32 mouse cellular contexts compared by ENCODE assay signal in genomic region chr5:50728337-50729003, GRCm38 (mm10).
"Had no signal": no experiment of that assay in that cellular context is flagged by ENCODE, and none has a peak within 500 bp of the region (broad histone marks: within the 10 kb centered on the region; RNA-seq: fewer than 3 reads in every experiment).

No protein-coding gene starts in this region.

- H3K27ac ChIP-seq: limb, embryonic 10.5 days; limb, embryonic 12.5 days; limb, embryonic 13.5 days; limb, embryonic 15.5 days; liver, embryonic 12.5 days; liver, embryonic 13.5 days; liver, embryonic 14.5 days; liver, embryonic 15.5 days; lung, embryonic 15.5 days; macrophage; midbrain, embryonic 10.5 days; midbrain, embryonic 12.5 days; midbrain, embryonic 13.5 days; midbrain, embryonic 15.5 days; neural tube, embryonic 12.5 days had no signal

- H3K36me3 ChIP-seq: limb, embryonic 10.5 days; limb, embryonic 12.5 days; limb, embryonic 13.5 days; limb, embryonic 15.5 days; liver, embryonic 12.5 days; liver, embryonic 13.5 days; liver, embryonic 15.5 days; lung, embryonic 15.5 days; midbrain, embryonic 10.5 days; midbrain, embryonic 12.5 days; midbrain, embryonic 13.5 days; midbrain, embryonic 15.5 days; neural tube, embryonic 12.5 days had no signal

- DNase-seq: left cerebral cortex, postnatal 4 days; liver; liver, embryonic 13.5 days; liver, postnatal 0 days; lung, adult 18-20 months; lung, adult 2 months; lung, embryonic 14.5 days; lung, postnatal 10 days; lung, postnatal 14 days; lung, postnatal 36 days; lung, postnatal 4 days; midbrain, embryonic 14.5 days had no signal

- H3K4me3 ChIP-seq: limb, embryonic 10.5 days; limb, embryonic 12.5 days; limb, embryonic 13.5 days; limb, embryonic 15.5 days; liver, embryonic 12.5 days; liver, embryonic 13.5 days; liver, embryonic 15.5 days; lung, embryonic 15.5 days; megakaryocyte, embryonic 14.5 days; midbrain, embryonic 10.5 days; midbrain, embryonic 12.5 days; midbrain, embryonic 13.5 days; midbrain, embryonic 15.5 days; myocyte; neural tube, embryonic 12.5 days had no signal

- ATAC-seq: liver, embryonic 12.5 days; liver, postnatal 0 days; lung, postnatal 0 days; midbrain, embryonic 13.5 days; midbrain, embryonic 15.5 days; midbrain, embryonic 16.5 days had no signal

- H3K27me3 ChIP-seq: limb, embryonic 12.5 days; limb, embryonic 13.5 days; limb, embryonic 15.5 days; liver, embryonic 12.5 days; liver, embryonic 13.5 days; liver, embryonic 15.5 days; lung, embryonic 15.5 days; megakaryocyte, embryonic 14.5 days; midbrain, embryonic 12.5 days; midbrain, embryonic 13.5 days; midbrain, embryonic 15.5 days; neural tube, embryonic 12.5 days had no signal

- H3K9me3 ChIP-seq: limb, embryonic 10.5 days; limb, embryonic 12.5 days; limb, embryonic 13.5 days; limb, embryonic 15.5 days; liver, embryonic 12.5 days; liver, embryonic 15.5 days; lung, embryonic 15.5 days; megakaryocyte, embryonic 14.5 days; midbrain, embryonic 10.5 days; midbrain, embryonic 12.5 days; midbrain, embryonic 13.5 days; midbrain, embryonic 15.5 days; neural tube, embryonic 12.5 days had no signal

- H3K4me2 ChIP-seq: limb, embryonic 12.5 days; limb, embryonic 13.5 days; limb, embryonic 15.5 days; liver, embryonic 11.5 days; liver, embryonic 12.5 days; liver, embryonic 13.5 days; liver, embryonic 15.5 days; lung, embryonic 14.5 days; lung, embryonic 15.5 days; midbrain, embryonic 11.5 days; midbrain, embryonic 12.5 days; midbrain, embryonic 13.5 days; midbrain, embryonic 15.5 days; neural tube, embryonic 12.5 days had no signal

- H3K9ac ChIP-seq: limb, embryonic 12.5 days; limb, embryonic 13.5 days; limb, embryonic 15.5 days; liver, embryonic 12.5 days; liver, embryonic 13.5 days; liver, embryonic 14.5 days; liver, embryonic 15.5 days; liver, postnatal 0 days; lung, embryonic 14.5 days; lung, embryonic 15.5 days; midbrain, embryonic 12.5 days; midbrain, embryonic 13.5 days; midbrain, embryonic 15.5 days; neural tube, embryonic 12.5 days had no signal

- H3K4me1 ChIP-seq: limb, embryonic 10.5 days; limb, embryonic 12.5 days; limb, embryonic 13.5 days; limb, embryonic 15.5 days; liver, embryonic 12.5 days; liver, embryonic 13.5 days; liver, embryonic 15.5 days; lung, embryonic 15.5 days; megakaryocyte, embryonic 14.5 days; midbrain, embryonic 10.5 days; midbrain, embryonic 12.5 days; midbrain, embryonic 13.5 days; midbrain, embryonic 15.5 days; neural tube, embryonic 12.5 days had no signal
